Mouse (Mus musculus) mouse trophoblast stem cell (cell line): Measurements from ENCODE around the gene Disp2.

ENCODE experiments used
- in situ Hi-C, 2 experiments: fragments of 300-500 bp; cut with MseI, MboI; formaldehyde crosslinking; loops; 2 replicates in 1 of 2; 3 replicates in 1 of 2; pipeline ENCODE4 v1.15.1; 2025

The Disp2 gene

GRCm38 (mm10) chr2:118759828-118760227 lies 19.7 kb upstream of the Disp2 start:
- in situ Hi-C loops: loop anchor here (10.0 kb wide), 1 partner anchor 125 kb away; no protein-coding TSS in a partner anchor

- in situ Hi-C loops: loop anchor here (10.0 kb wide), 1 partner anchor 124 kb away; no protein-coding TSS in a partner anchor
Measured at GRCm38 (mm10) chr2:118760311-118761025, 19.1 kb upstream of the Disp2 start.

DNA sequence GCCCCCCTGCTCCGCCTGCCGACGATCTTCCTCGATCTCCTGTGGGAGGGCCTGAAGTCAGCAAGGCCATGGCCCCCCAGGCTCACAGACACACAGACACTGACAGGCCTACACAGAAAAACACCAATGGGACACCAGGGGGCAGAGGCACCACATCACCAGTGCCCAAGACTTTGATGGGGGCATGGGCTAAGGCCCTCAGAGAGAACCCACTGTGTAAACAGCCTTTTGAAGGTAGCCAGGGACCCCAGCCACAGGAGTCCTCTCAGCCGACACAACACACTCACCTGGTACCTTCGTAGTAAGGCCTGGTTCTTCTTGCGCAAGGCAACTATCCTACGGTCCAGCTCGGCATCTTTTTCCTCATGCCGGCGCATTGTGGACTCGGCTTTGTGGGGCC lies 18.2 kb upstream of the Disp2 start:
- in situ Hi-C loops: loop anchor here (10.0 kb wide), 1 partner anchor 123 kb away; no protein-coding TSS in a partner anchor

- in situ Hi-C loops: loop anchor here (10.0 kb wide), 1 partner anchor 123 kb away; no protein-coding TSS in a partner anchor
Measured at GRCm38 (mm10) chr2:118761906-118762783, 17.4 kb upstream of the Disp2 start, which contains the start of gene Ccdc9b. TSS of gene Ccdc9b (minus strand) at chr2:118762661.

- in situ Hi-C loops: loop anchor here (10.0 kb wide), 1 partner anchor 122 kb away; no protein-coding TSS in a partner anchor
Measured at GRCm38 (mm10) chr2:118762784-118763148, 16.8 kb upstream of the Disp2 start.

DNA sequence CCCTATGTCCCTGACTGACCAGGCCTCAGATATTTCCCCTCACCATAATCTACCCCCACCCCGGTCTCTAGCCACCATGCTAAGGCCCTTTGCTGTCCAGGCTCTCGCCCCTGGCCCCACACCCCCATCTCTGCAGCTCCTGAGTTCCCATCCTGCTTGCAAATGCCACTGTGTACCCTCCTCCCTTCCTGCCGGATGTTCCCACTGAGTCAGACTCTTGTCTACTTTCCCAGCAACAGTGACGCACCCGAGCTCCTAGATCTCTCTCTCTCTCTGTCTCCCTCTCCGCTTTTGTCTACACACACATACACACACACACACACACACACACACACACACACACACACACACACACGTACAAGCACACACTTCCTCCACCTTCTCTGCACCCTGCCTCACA lies 16.1 kb upstream of the Disp2 start:
- in situ Hi-C loops: loop anchor here (10.0 kb wide), 1 partner anchor 121 kb away; no protein-coding TSS in a partner anchor

DNA sequence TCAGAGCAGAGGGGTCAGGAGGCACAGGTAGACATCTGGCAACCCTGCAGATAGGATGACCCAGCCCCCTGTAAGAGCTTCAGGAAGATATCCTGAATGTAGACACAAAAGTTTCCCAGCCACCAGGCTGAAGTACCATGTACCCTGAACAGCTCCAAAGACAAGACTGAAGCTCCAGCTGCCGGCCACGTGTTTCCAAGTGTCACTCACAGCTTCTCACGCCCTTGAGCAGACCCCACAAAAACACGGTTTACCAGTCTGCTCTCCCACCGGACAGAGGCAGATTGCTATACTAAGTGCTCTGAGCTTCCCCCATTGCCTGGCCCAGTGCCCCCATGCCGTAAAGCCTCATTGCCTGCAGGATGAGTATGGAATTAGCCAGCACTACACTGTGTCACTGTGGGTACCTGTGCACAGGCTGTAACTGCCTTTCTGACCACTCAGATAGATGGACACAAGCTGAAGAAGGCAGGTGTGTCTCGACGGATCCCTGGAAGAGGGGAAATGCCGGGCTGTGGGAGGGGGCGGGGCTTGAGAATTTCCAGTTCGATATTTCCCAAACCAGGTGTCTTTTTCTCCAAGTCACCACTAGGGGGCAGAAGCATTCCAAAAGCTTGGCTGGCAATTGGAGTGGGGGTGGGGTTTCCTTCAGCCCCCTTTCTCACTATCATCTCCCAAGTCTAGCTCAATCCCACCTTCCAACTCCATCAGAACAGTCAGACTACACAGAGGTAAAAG lies 15.3 kb upstream of the Disp2 start:
- in situ Hi-C loops: loop anchor here (10.0 kb wide), 1 partner anchor 121 kb away; no protein-coding TSS in a partner anchor

DNA sequence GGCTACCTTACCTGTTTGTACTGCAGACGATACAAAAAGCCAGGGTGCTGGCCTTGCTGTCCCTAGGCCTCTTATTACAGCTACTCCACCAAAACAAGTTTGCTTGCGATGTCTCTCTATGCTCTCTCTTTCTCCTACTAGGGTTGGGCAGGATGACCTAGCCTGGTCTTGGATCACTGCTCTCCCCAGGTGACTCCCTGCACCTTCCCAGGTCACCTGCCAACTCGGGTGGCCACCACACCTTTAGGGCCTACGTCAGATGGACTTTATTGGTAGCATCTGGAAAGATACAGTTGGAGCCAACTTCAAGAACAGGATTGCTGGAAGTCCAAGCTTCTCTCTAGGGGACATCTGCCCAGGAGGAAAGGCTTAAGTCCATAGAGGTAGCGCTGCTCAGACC lies 14.6 kb upstream of the Disp2 start:
- in situ Hi-C loops: loop anchor here (10.0 kb wide), 1 partner anchor 120 kb away; no protein-coding TSS in a partner anchor

DNA sequence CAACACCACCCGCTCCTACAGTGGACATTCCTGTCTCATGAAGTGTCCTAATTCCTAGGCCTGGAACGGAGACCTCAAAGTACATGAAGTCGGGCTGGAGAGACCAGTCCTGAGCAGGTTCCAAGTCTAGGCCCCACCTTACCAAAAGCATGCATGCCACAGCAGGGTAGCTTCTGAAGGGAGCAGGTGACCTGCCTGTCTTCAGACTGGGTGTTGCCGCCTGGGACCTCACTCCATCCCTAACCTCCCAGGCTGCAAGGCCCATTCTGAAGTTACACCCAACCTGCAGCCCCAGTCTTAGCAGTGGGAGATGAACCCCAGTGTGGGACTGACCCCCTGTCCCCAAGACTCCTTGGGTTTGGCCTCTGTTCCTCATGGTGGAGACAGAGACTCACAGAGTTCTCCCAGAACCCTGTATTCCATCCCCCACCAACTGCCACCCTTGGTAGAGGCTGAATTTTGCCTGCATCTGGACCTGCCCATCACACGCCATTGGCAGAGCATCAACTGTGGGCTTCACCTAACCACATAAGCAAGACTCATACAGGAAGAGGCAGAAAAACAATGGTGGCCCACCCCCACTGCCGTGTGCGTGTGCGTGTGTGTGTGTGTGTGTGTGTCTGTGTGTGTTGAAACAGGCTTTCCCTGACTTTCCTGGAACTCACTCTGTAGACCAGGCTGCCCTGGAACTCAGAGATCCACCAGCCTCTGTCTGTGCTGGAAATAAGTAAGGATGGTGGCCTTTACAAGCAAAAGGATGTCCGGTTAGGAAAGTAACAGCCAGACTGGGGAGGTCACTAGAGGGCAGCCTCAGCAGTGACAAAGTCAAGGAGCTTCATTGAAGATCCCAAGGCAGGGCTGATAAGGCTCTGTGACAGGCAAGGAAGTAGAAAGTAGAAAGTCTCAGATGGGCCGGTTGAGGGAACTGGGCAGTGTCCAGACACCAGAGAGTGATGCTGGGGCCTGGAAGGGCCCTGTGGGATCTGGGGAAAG lies 13.2 kb upstream of the Disp2 start:
- in situ Hi-C loops: loop anchor here (10.0 kb wide), 1 partner anchor 118 kb away; no protein-coding TSS in a partner anchor

DNA sequence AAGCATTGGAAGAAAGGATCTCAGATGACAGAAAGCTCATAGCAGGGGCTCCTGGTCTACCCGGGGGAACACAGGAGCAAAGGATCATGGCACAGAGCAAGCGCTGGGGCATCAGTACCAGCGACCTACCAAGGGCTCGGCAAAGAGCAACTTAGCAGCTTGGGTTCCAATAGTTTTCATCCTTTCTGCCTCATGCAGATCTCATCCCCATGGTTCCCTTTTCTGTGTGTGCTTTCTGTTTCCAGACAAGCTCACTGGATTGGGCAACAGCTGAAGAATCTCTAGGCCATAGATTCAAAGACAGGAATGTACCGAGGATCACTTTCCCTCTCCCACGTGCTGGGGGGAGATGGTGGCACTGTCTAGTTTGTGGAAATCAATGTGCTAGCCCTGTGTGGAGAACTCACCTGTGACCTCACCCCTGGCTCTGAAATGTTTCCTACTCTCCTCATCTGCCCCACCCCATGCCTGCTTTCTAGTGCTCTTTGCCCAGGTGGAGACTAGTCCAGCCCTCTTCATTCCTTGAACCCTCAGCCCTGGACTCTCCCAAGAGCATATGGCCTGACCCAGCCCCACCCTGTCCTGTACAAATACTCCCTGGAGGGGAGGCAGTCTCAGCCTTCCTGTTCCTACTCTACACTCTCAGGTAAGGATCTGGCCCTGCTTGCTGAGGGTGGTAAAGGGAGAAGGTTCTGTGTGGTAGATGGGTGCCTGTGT lies 7.2 kb upstream of the Disp2 start, which contains the start of gene Phgr1:
Gene Phgr1, plus strand, starts transcription at position 612 of the 717 bp plus-strand sequence.
- in situ Hi-C loops: no loop called here

- in situ Hi-C loops: no loop called here
Measured at GRCm38 (mm10) chr2:118774536-118774935, 5.0 kb upstream of the Disp2 start.

GRCm38 (mm10) chr2:118775396-118775795 lies 4.1 kb upstream of the Disp2 start:
- in situ Hi-C loops: no loop called here

- in situ Hi-C loops: no loop called here
Measured at GRCm38 (mm10) chr2:118775846-118776245, 3.7 kb upstream of the Disp2 start.

DNA sequence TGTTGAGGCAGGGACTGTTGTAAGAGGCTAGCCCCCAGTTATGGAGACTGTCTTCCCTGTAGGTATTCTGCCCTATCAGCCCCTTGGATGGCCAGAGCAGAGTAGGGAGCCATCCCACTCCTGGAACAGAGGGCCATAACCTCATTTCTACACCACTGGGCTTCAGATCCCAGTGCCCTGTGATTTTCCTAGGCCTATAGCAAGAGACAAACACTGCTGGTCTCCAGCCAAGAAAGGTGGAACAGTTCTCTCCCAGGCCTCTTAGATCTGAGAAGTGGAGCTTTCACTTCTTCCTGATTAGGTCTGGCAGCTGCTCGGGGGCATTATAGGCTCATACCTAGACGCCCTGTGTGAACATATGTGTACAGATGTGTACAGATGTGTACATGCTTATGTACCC lies 3.2 kb upstream of the Disp2 start:
- in situ Hi-C loops: no loop called here

DNA sequence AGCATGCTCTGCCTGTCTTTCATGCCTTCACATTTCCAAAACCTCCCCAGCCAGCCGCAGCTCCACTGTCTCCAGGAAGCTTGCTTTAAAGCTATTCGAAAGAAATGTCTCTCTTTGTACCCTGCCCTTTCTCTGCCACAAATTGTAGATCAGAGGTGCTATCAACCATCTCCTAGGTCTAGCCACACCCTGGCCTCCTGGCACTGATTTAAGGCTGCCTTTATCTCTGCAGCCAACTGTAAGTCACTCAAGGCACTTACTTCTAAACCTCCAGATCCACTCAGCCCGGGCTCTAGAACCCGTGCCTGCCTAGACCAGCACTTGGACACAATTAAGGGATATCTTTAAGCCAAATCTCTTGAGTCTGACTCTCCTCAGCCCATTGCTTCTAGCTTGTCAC lies 1.1 kb upstream of the Disp2 start:
- in situ Hi-C loops: no loop called here

DNA sequence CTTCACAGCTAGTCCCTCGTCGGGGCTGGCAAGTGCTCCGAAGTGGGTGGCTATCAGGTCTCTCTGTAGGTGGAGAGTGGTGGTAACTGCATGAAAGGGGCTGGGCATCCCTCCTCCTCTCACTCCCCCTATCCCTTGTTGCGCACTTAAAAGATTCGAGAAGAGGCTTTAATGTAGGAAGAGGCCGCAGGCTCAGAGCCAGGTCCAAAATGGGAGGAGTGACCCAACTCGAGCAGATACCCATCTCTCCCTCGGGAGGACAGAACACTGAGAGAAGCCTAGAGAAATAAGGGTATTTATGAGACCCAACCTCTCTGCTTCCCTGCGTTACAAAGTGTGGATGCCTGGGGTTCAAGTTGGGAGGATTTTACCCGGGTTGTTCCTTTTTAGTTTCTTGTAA lies 454 bp upstream of the Disp2 start:
- in situ Hi-C loops: no loop called here

DNA sequence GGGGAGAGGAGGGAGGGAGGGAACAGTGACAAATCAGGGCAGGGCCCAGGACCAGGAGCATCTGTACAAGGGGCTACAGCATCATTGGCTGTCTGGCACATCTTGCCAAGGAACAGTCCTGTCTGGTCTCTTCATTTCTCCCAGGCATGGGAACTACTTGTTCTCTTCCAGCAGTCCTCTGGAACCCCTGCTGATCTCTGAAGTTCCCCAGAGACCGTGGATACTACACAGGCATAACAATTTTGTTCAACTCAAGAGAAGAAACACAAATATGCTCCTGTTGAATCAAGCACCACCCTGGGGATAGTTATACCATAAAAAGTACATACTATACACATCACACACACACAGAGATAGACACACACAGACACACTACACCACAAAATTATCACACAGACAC lies 1.6 kb downstream of the Disp2 start:
- in situ Hi-C loops: no loop called here

GRCm38 (mm10) chr2:118782303-118782702 lies 2.8 kb downstream of the Disp2 start:
- in situ Hi-C loops: no loop called here

GRCm38 (mm10) chr2:118783093-118783492 lies 3.6 kb downstream of the Disp2 start:
- in situ Hi-C loops: no loop called here

DNA sequence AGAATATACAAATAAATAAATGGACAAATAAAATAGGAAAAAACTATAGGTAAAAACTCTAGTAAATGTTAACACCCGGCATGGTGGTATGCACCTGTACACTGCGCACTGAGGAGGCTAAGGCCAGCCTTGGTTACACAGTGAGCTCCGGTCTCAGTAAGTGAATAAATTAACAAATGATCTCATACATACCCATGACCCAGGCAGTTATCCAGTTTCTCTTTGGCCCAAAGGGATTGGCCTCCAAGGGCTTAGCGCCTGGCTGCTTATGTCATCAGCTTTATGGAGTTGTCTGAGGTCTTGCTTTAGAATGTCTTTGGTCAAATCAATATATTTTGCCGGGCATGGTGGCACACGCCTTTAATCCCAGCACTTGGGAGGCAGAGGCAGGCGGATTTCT lies 4.1 kb downstream of the Disp2 start:
- in situ Hi-C loops: no loop called here
